Mouse (Mus musculus) spleen, embryonic (tissue): ENCODE data around the gene 1190002N15Rik.

Experiments used
- CTCF ChIA-PET: fragments of 350-600 bp; sonication (Branson Sonifier 250); formaldehyde crosslinking; loops from one replicate; lab custom pipeline; 2022; lab: Charles Lee

1190002N15Rik gene

DNA sequence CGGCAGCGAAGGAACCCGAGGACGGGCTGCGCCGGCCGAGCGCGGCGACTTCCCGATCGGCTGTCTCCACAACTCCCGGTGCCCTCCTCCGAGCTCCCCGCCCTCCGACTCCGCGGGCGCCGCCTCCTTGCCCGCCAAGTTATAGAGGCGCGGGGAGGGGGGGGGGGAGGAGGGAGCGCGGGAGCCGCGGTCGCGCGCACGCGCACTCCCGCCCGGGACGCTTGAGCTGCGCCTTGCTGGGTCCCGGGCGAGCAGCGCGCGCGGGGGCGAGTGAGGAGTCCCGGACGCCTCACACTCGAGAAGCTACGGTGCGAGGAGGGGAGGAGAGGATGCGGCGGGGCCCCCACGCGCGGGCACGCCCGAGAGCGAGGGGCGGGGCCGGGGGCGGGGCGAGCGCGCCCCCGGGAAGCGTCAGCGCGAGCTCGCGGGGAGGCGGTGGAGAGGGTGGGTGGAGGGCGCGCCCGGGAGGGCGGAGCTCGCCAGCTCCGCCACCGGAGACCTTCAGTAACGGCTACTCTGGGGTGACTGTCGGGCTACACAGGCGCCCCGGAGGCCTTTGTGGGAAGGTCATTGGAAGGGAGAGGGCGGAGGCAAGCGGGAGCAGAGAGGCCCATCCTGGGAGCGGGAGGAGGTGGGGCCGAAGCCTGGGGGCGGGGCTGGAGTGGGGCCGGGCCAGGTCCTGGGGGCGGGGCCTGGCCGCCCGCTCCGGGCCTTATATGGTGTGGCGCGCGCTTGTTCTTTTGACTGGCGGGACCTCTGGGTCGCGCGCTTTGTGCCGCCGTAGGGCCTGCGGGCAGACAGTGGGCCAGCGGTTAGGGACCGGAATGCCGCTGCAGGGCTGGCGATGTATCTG is at the start of gene 1190002N15Rik:
1190002N15Rik (minus strand) TSS at position 112 of the 853 bp plus-strand sequence.
- CTCF ChIA-PET, result interaction anchor here (0.5 to 0.6 kb wide), 3 partner anchors 84 to 1999 kb away, joined by 3 to 12 read pairs (median 5); no protein-coding TSS in a partner anchor

- CTCF ChIA-PET, result no interaction called here
Measured at GRCm38 (mm10) chr9:94582309-94582708, 44.4 kb upstream of the 1190002N15Rik start.

GRCm38 (mm10) chr9:94581661-94582060 is 43.8 kb upstream of the 1190002N15Rik start:
- CTCF ChIA-PET, result no interaction called here

- CTCF ChIA-PET, result no interaction called here
Measured at GRCm38 (mm10) chr9:94580071-94580737, 42.3 kb upstream of the 1190002N15Rik start.

DNA sequence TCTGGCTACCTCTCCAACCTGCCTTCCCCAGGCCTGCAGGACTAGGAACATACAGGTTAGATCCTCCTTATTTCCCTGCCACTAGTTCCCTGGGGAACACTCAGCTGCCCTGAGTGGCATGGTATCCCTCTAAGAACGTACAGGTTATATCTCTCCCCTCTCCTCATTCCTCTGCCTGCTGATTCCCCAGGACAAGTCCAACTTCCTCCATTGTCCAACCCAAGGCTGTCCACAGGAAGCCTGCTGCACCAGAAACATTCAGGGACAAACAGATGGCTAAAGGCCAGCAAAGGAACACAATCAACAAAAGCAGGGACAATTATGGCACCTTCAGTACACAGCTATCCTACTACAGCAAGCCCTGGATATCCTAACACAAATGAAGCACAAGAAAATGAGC is 33.9 kb upstream of the 1190002N15Rik start:
- CTCF ChIA-PET, result no interaction called here

DNA sequence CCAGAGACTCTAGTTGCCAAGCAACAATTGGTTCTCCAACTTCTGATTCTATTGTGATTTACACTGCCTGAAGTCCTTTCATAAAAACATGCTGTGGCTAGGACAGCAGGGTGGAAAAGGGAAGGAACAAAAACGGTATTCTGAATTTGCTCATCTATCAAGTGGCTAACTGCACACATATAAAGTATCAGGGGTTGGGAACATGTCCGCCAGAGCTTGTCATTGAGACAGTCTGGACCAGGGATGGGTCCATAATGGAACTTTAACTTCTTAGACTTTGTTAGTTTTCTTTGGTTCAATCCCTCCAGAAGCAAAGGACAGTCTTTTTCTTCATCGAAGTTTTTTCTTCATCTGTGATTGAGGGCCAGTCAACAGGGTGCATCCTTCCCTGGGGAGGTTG is 30.5 kb upstream of the 1190002N15Rik start:
- CTCF ChIA-PET, result no interaction called here

GRCm38 (mm10) chr9:94567722-94568314 is 29.9 kb upstream of the 1190002N15Rik start:
- CTCF ChIA-PET, result no interaction called here

- CTCF ChIA-PET, result no interaction called here
Measured at GRCm38 (mm10) chr9:94556776-94557514, 19.1 kb upstream of the 1190002N15Rik start.

DNA sequence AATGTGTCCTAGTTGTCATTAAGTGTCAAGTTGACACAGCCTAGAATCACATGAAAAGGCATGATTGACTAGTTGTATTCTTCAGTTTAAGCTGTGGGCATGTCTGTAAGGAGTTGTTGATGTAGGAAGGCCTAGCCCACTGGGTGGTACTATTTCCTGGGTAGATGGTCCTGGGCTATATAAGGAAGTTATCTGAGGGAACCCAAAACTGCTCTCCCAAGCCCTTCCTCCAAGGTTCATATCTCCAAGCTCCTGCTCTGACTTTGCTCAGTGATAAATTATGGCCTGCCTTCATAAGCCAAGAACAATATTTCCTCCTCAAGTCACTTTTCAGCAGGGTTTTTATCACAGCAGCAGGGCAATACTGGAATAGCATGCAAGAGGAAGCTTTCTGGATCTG is 18.4 kb upstream of the 1190002N15Rik start:
- CTCF ChIA-PET, result no interaction called here

DNA sequence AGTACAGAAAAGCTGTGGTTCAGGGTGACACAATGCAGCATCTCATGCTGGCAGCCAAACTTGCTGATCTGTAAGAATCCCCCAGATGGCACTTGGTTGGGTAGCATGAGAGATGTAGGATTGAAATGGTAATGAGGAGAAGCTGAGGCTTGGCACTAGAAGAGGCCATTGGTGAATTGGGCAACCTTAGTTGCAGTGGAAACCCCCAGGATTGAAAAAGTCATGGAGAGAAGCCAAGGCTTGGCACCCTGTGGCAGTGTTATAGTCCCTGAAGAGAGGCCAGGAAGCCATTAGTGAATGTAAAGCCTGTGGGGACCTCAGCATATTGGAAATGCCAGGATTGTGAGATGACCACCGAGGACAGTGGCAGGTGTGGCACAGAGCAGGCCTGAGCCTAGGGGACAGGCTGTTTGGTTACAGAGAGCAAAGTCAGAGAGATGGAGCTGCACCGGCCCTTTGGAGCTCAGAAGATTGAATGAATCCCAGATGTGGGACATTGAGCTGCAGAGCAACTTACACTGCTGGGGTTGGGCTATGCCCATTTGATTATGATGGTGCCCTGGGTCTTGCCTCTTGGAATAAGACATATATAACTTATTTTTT is 12.7 kb upstream of the 1190002N15Rik start:
- CTCF ChIA-PET, result no interaction called here

DNA sequence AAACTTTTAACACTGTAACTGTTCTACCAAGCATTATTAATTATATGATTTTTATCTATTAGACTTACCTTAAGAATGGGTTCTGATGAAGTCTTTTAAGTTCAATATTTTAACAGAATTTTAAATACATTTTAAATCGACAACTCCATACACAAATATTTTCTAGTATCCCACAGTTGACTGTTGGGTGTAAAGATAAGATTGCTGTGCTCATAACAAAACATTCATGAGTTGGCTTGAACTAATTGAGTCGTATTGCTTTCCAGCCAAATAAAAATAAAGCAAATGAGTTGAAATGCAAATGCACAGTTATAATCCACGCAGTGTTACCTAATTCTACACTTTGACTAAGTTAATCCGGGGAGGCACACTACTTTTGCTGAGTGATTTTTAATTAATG is 6.0 kb upstream of the 1190002N15Rik start:
- CTCF ChIA-PET, result no interaction called here

DNA sequence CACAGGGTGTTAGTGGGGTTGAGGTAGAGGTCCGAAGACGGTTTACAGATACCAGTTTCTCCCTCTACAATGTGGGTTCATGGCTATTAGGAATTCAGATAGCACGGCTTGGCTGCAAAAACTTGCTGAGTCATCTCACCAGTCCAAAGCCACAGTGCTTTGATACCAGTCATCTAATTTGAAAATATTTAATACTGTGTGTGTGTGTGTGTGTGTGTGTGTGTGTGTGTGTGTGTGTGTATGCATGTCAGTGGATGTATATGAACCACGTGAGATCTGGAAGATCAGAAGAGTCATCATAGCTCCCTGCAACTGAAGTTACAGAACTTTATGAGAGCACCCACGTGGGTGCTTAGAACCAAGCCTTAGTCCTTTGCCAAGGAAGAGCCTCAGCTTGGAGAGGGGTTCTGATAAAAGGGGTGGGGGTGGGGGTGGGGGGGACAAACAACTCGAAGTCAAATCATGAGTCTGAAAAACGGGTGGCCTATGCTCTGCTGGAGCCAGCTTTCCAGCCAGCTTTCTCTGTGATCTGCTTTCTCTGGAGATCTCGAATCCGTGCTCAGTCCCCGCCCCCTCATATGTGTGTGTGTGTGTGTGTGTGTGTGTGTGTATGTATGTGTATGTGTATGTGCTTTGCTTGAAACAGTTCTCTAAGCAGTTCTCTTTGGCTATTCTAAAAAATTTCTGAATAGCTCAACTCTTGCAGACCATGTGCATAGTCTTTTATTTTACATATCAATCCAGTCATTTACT is 2.6 kb upstream of the 1190002N15Rik start:
- CTCF ChIA-PET, result no interaction called here

DNA sequence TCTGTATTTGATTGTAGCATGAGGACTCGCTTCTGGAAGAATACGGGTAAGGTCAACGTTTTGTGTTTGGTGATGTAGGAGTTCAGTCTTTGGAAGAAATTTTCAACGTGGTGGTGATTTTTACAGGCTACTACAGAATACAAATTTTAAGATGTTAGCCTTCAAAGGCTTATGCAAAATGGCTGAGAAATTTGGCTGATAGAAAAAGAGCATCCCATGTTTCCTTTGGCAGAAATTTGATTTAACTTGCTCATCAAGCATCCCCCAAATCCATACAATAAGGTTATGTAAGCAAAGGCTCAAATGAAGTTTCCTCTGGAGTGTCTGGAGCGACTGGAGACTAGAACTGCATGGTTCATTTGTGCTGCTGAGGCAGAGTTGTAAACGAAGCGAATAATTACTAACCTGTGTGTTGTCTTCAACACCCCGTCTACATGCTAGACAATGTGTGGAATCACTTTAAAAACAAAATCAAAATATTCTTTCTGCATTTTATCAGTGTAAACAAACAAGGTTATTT is 1.5 kb upstream of the 1190002N15Rik start:
- CTCF ChIA-PET, result no interaction called here

DNA sequence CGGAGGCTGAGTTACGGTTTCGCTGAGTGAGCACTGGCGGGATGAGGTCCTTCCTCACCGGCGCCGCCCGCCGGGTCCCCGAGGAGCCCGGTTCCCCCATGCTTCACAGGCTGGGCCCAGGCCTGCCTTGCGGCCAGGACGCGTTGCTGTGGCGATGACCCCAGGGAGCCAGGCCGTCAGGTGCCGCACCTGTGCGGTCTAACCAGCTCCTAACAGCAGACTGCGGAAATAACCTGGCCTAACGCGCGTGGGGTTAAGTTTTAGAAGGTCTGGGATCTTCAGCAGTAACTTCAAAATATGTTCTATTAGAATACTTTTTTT is 902 bp upstream of the 1190002N15Rik start:
- CTCF ChIA-PET, result no interaction called here

DNA sequence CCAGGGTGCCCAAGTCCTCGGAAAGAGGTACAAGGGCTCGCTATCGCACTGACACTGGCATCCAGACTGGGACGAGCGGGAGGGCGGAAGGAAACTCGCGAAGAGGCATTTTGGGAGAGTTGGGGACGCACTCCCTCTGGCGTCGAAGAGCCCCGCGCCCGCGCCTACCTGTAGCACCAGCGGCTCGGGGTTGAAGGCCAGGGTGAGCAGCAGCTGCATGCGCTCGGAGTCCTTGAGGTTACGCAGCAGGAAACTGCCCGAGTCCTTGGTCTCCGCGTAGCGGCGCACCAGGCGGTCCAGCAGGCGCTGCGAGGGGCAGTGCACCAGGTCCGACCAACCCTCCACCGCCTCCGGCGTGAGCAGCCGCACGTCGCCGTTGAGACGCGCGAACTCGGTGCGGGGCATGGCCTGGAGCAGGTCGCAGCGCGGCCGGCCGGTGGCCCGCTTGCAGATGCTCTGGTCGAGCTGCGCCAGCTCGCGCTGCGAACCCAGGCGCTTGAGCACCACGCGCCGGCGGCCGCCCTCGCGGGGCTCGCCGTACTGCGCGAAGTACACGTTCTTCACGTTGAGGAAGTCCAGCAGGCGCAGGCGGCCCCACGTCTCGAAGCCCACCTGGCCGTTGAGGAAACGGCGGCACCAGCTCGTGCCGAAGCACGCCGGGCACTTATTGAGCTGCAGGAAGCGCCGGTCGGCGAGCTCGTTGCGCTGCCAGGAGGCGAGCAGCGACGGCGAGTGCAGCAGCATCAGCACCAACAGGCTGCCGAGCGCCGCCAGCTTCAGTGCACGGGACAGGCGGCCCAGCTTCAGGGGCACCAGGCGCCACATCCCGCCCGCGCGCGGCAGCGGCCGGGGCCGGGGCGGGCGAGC is 597 bp downstream of the 1190002N15Rik start:
- CTCF ChIA-PET, result interaction anchor here (0.5 to 0.6 kb wide), 5 partner anchors 28 to 1998 kb away, joined by 3 to 12 read pairs (median 3); no protein-coding TSS in a partner anchor

GRCm38 (mm10) chr9:94536261-94536905 is 1.5 kb downstream of the 1190002N15Rik start:
- CTCF ChIA-PET, result interaction anchor here (0.6 kb wide), 2 partner anchors 27 to 1441 kb away, joined by 3 read pairs; no protein-coding TSS in a partner anchor

- CTCF ChIA-PET, result interaction anchor here (0.6 kb wide), 1 partner anchor 725 kb away, joined by 5 read pairs; no protein-coding TSS in a partner anchor
Measured at GRCm38 (mm10) chr9:94534795-94535194, 3.1 kb downstream of the 1190002N15Rik start.

DNA sequence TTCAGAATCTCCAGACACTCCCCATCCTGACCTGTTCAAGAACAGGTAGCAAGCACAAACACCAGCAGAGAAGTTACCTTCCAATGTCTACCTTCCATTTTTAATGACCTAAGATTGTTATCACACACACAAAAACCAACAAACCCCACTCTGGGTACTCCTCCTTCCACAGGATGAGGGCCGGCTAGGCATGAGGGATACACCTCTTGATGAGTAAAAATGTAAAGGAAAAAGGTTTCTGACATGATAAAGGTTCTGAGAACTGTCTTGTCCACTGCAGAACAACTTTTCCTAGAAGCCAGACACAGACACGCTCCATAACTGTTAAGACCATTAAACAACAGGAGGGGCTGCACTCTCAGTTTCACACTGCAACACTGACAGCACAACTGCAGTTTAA is 3.7 kb downstream of the 1190002N15Rik start:
- CTCF ChIA-PET, result no interaction called here

DNA sequence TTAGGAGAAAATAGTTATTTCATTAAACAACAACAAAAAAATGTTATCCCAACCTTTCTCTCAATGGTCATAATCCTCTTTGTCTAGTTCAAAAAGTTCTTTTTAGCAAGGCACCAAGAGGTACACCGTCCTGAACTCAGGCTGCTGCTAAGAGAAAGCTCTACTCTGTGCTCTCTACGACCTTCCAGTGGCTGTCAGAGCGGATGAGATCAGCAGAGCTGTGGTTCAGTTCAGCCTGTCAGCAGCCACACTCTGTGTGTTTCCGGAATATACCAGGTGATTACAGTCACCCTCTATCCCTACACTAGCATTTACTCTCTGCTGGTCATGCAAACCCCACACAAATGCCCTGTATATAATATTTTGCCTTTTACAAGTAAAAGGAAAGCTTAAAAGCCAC is 4.2 kb downstream of the 1190002N15Rik start:
- CTCF ChIA-PET, result interaction anchor here (0.7 kb wide), 1 partner anchor 73 kb away, joined by 10 read pairs; no protein-coding TSS in a partner anchor
